Mouse (Mus musculus): Measurements from ENCODE around the gene Ism1. TPM values are rescaled to one million over a fixed set of nuclear protein-coding genes. Genes with fewer than 3 reads are reported as not detected.

The Ism1 gene
- total RNA-seq, 2 experiments from 2014 or later: 0.93 to 2.0 TPM

Other genes with a start within 250 kb of the Ism1 start
- not detected for gene Sptlc3, start 184.3 kb upstream of the Ism1 start, total RNA-seq (2021)